Mouse (Mus musculus) bone marrow, adult 2 months (tissue): ENCODE measurements around the gene Mypn.

ENCODE experiments used
- CTCF ChIP-seq: fragments of 200-500 bp; IDR thresholded peaks from 2 replicates; pipeline ENCODE4 v1.5.1; 2011; ENCODE audit warnings: low read length, control low read depth; ENCODE audit not compliant: control insufficient read depth, insufficient read depth
- POLR2A ChIP-seq: fragments of 200-500 bp; IDR thresholded peaks from 2 replicates; pipeline ENCODE4 v1.6.1; 2011; ENCODE audit warnings: low read depth, mild to moderate bottlenecking, control low read depth, low read length, borderline replicate concordance; ENCODE audit not compliant: control insufficient read depth

GRCm38 (mm10) chr10:63155668-63156350, 47.9 kb downstream of the Mypn start:
- no peak for TF ChIP-seq CTCF
- TF ChIP-seq POLR2A = no peak
